Mouse (Mus musculus) kidney, adult 18-20 months (tissue): ENCODE data around the gene Gm9964.
A peak's percentile ranks its signal among the peaks of the same experiment; 100 is the strongest.
"Not testable (repeated sequence)": the region's sequence is repeated elsewhere in the genome, so short reads cannot be mapped to it uniquely, and the experiment has no call there.

Source experiments
- DNase-seq: peaks from one replicate; pipeline ENCODE4 v3.0.0; 2021

Gene Gm9964

GRCm38 (mm10) chr11:79296856-79297491 lies at the start of gene Gm9964:
Gene Gm9964, minus strand, starts transcription at chr11:79296906.
- no peak for DNase-seq

GRCm38 (mm10) chr11:79339808-79340781 lies 43.4 kb upstream of the Gm9964 start:
- DNase-seq = no peak

GRCm38 (mm10) chr11:79339234-79339807 lies 42.6 kb upstream of the Gm9964 start, which contains the start of gene Nf1:
Gene Nf1, plus strand, starts transcription at chr11:79339693.
- DNase-seq = peak; percentile 95

GRCm38 (mm10) chr11:79338621-79339020 lies 41.9 kb upstream of the Gm9964 start:
- DNase-seq = no peak

- peak; percentile 28 for DNase-seq
These were observed 40.1 kb upstream of the Gm9964 start for GRCm38 (mm10) chr11:79336722-79337267.

GRCm38 (mm10) chr11:79335077-79335476 lies 38.4 kb upstream of the Gm9964 start:
- no peak for DNase-seq

- DNase-seq = no peak
These were observed 32.9 kb upstream of the Gm9964 start for GRCm38 (mm10) chr11:79329585-79329984.

- no peak for DNase-seq
These were observed 31.4 kb upstream of the Gm9964 start for GRCm38 (mm10) chr11:79328060-79328459.

- no peak for DNase-seq
These were observed 30.4 kb upstream of the Gm9964 start for GRCm38 (mm10) chr11:79327106-79327505.

GRCm38 (mm10) chr11:79325663-79326062 lies 29.0 kb upstream of the Gm9964 start:
- DNase-seq = peak; percentile 21

GRCm38 (mm10) chr11:79323985-79324685 lies 27.4 kb upstream of the Gm9964 start:
- peak; percentile 22 for DNase-seq

- DNase-seq = peak; percentile 9
These were observed 23.1 kb upstream of the Gm9964 start for GRCm38 (mm10) chr11:79319807-79320206.

- no peak for DNase-seq
These were observed 20.2 kb upstream of the Gm9964 start for GRCm38 (mm10) chr11:79316807-79317345.

- no peak for DNase-seq
These were observed 13.8 kb upstream of the Gm9964 start for GRCm38 (mm10) chr11:79310467-79310866.

GRCm38 (mm10) chr11:79307560-79308200 lies 11.0 kb upstream of the Gm9964 start:
- DNase-seq = no peak

- DNase-seq = peak; percentile 13
These were observed 10.3 kb upstream of the Gm9964 start for GRCm38 (mm10) chr11:79306996-79307395.

- DNase-seq = no peak
These were observed 9.8 kb upstream of the Gm9964 start for GRCm38 (mm10) chr11:79306510-79306909.

GRCm38 (mm10) chr11:79305697-79306340 lies 9.1 kb upstream of the Gm9964 start:
- no peak for DNase-seq

- DNase-seq = not testable (repeated sequence)
These were observed 7.5 kb upstream of the Gm9964 start for GRCm38 (mm10) chr11:79304245-79304644.

- DNase-seq = no peak
These were observed 6.4 kb upstream of the Gm9964 start for GRCm38 (mm10) chr11:79303109-79303508.
